8 mouse cellular contexts compared by ENCODE assay signal in the genomic region with DNA sequence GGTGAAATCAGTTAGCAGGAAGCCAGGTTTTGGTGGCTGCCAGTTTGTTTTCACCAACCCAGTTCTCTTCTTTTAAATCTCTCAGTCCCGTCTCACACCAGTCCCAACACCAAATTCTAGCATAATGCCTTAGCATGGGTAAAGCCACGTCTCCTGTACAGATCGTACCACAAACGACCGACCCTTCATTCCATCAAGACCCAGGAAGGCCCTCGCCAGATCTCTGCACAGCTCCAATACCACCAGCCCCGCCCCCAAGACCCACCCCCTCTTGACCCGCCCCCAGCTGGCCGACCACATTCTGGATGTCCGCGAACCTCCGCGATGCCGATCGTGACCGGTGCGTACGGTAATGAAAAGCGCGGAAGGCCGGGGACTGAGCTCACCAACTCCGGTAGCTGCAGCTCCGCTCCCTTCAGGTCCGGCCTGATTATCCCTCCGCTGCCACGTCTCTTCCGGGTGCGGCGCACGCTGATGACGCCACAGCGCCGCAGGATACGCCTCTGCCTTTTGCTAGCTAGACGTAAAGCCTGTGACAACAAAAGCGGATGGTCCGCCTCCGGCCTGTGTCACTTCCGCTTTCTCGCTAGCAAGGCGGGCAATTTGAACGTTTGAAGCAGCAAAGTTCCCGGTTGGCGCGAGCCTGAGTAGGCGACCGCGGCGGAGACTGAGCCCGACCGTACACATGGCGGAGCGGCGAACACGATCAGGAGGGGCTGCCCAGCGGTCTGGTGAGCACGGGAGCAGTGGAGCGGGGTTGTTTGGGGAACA. TPM values are rescaled to one million over a fixed set of nuclear protein-coding genes. Genes with fewer than 3 reads are reported as not detected.
DNase-seq lines count a peak whose midpoint lies in the region; ATAC-seq and TF ChIP-seq lines count a peak whose summit lies in the region.

A gene (minus strand): TSS at position 479 of the 771 bp plus-strand sequence.
A gene (plus strand): TSS at position 506 of the 771 bp plus-strand sequence.

- ATAC-seq in forebrain, embryonic 11.5 days (replicated peaks; ENCODE audit: low FRiP score): peak; percentile 87
- peak; percentile 92 for ATAC-seq in heart, postnatal 0 days (ENCODE audit: insufficient read depth, low read depth)
- ATAC-seq in liver, embryonic 16.5 days (ENCODE audit: low read depth): peak; percentile 90
- ATAC-seq in neural tube, embryonic 13.5 days (ENCODE audit: low read depth): peak; percentile 92

- no peaks in the 10 kb centered on the region for H3K9me3 ChIP-seq in CH12.LX (replicated peaks; ENCODE audit: low read length)
- no peaks in the 10 kb centered on the region for H3K9me3 ChIP-seq in forebrain, embryonic 11.5 days (ENCODE audit: control insufficient read depth, low read length)
- H3K9me3 ChIP-seq in heart, postnatal 0 days (replicated peaks; ENCODE audit: control insufficient read depth, low read length): no peaks in the 10 kb centered on the region
- H3K9me3 ChIP-seq in liver, embryonic 16.5 days (replicated peaks; ENCODE audit: control insufficient read depth, low read length): no peaks in the 10 kb centered on the region
- no peaks in the 10 kb centered on the region for H3K9me3 ChIP-seq in neural tube, embryonic 13.5 days

- TF ChIP-seq EP300 in CH12.LX (IDR thresholded peaks at IDR 0.05; ENCODE audit: low read length): no peak
- TF ChIP-seq EP300 in heart, postnatal 0 days (IDR thresholded peaks at IDR 0.05; ENCODE audit: low read depth): 0 out of 2 replicates have a peak, but pooled peaks have one; percentile 56

- peak within 1 kb of the TSS; percentile 90 to 98 (median 98) for H3K4me3 ChIP-seq in CH12.LX (replicated peaks in 1 of 3; ENCODE audit: low read depth in 2 of 3, low read length in 2 of 3, poor library complexity in 1 of 3)
- peak within 1 kb of the TSS; percentile 83 for H3K4me3 ChIP-seq in forebrain, embryonic 11.5 days (ENCODE audit: low read depth, low read length)
- peak within 1 kb of the TSS; percentile 72 for H3K4me3 ChIP-seq in heart, postnatal 0 days (ENCODE audit: low read depth, low read length)
- H3K4me3 ChIP-seq in liver, embryonic 16.5 days (ENCODE audit: low read depth, low read length): peak within 1 kb of the TSS; percentile 95
- H3K4me3 ChIP-seq in neural tube, embryonic 13.5 days: peak within 1 kb of the TSS; percentile 70
- peak within 1 kb of the TSS; percentile 95 for H3K4me3 ChIP-seq in testis, adult 2 months (ENCODE audit: control insufficient read depth, low read depth, low read length)

- peak; percentile 84 for TF ChIP-seq POLR2A in CH12.LX (IDR thresholded peaks at IDR 0.05; ENCODE audit: low read depth, low read length)
- TF ChIP-seq POLR2A in testis, adult 2 months (IDR thresholded peaks at IDR 0.05; ENCODE audit: control insufficient read depth, low read depth, low read length): peak; percentile 75

- peaks cover 58 to 75% of the 10 kb centered on the region in 2 experiments for H3K36me3 ChIP-seq in CH12.LX (replicated peaks in 1 of 2; ENCODE audit: control insufficient read depth in 1 of 2, insufficient read depth in 1 of 2, low read length in 1 of 2)
- H3K36me3 ChIP-seq in forebrain, embryonic 11.5 days (ENCODE audit: control insufficient read depth, insufficient read depth, low read length): no peaks in the 10 kb centered on the region; the same call in 1 of the 2 replicates
- peaks cover 38% of the 10 kb centered on the region for H3K36me3 ChIP-seq in heart, postnatal 0 days (replicated peaks; ENCODE audit: control insufficient read depth, insufficient read depth, low read length)
- peaks cover 41% of the 10 kb centered on the region for H3K36me3 ChIP-seq in liver, embryonic 16.5 days (ENCODE audit: control insufficient read depth, insufficient read depth)
- H3K36me3 ChIP-seq in neural tube, embryonic 13.5 days: peaks cover 33% of the 10 kb centered on the region
- H3K36me3 ChIP-seq in testis, adult 2 months (ENCODE audit: control insufficient read depth, insufficient read depth, low read length): peaks cover 2% of the 10 kb centered on the region

- dilution Hi-C loops in CH12.LX (cut with MboI; ENCODE audit: extremely low pct_ligation_motif_present, extremely low pct_unique_long_range_greater_than_20kb, low sequenced_read_pairs): no loop called here

- no peak for TF ChIP-seq RAD21 in CH12.LX (IDR thresholded peaks at IDR 0.05; ENCODE audit: low read depth, low read length)

- H3K79me2 ChIP-seq in CH12.LX (replicated peaks; ENCODE audit: control insufficient read depth, extremely low read depth, insufficient read depth, poor library complexity, severe bottlenecking): peaks cover 43% of the 10 kb centered on the region

- peak within 1 kb of the TSS; percentile 94 for H3K9ac ChIP-seq in CH12.LX (ENCODE audit: insufficient read depth, low read depth)
- peak within 1 kb of the TSS; percentile 61 for H3K9ac ChIP-seq in forebrain, embryonic 11.5 days (ENCODE audit: low read length)
- H3K9ac ChIP-seq in heart, postnatal 0 days (replicated peaks; ENCODE audit: low read depth, low read length): peak within 1 kb of the TSS; percentile 73
- H3K9ac ChIP-seq in liver, embryonic 16.5 days (ENCODE audit: low read depth, low read length): peak within 1 kb of the TSS; percentile 88
- peak within 1 kb of the TSS; percentile 85 for H3K9ac ChIP-seq in neural tube, embryonic 13.5 days

- no peak for TF ChIP-seq CTCF in CH12.LX (conservative IDR thresholded peaks at IDR 0.05 in 1 of 2, IDR thresholded peaks at IDR 0.05 in 1 of 2; ENCODE audit: low read depth in 2 of 2, low read length in 2 of 2)
- no peak for TF ChIP-seq CTCF in heart, postnatal 0 days (IDR thresholded peaks at IDR 0.05; ENCODE audit: low read depth)
- TF ChIP-seq CTCF in testis, adult 2 months (IDR thresholded peaks at IDR 0.05; ENCODE audit: control insufficient read depth, insufficient read depth, insufficient replicate concordance, low read depth, low read length): no peak

- H3K4me2 ChIP-seq in CH12.LX (ENCODE audit: insufficient read depth, low read depth, poor library complexity, severe bottlenecking): peak within 1 kb of the TSS; percentile 89
- peak within 1 kb of the TSS; percentile 93 for H3K4me2 ChIP-seq in forebrain, embryonic 11.5 days (ENCODE audit: low read depth, low read length, severe bottlenecking)
- H3K4me2 ChIP-seq in heart, postnatal 0 days (ENCODE audit: low read depth, low read length): peak within 1 kb of the TSS; percentile 87
- peak within 1 kb of the TSS; percentile 88 for H3K4me2 ChIP-seq in liver, embryonic 16.5 days (ENCODE audit: low read depth, low read length)
- H3K4me2 ChIP-seq in neural tube, embryonic 13.5 days: peak within 1 kb of the TSS; percentile 95

- peak within 1 kb of the TSS; percentile 66; the same call in 1 of the 2 replicates for H3K27ac ChIP-seq in CH12.LX (ENCODE audit: insufficient read depth, low read depth)
- peak within 1 kb of the TSS; percentile 51; the same call in 1 of the 2 replicates for H3K27ac ChIP-seq in forebrain, embryonic 11.5 days (ENCODE audit: low read depth, low read length)
- peak within 1 kb of the TSS; percentile 60 for H3K27ac ChIP-seq in heart, postnatal 0 days (ENCODE audit: low read depth)
- peak within 1 kb of the TSS; percentile 93 for H3K27ac ChIP-seq in liver, embryonic 16.5 days (ENCODE audit: low read length)
- H3K27ac ChIP-seq in neural tube, embryonic 13.5 days (replicated peaks): peak within 1 kb of the TSS; percentile 67
- H3K27ac ChIP-seq in testis, adult 2 months (ENCODE audit: control insufficient read depth, insufficient read depth, low read depth, low read length): peak within 1 kb of the TSS; percentile 86

- H3K4me1 ChIP-seq in CH12.LX (ENCODE audit: control insufficient read depth in 1 of 2, insufficient read depth in 2 of 2): peaks cover 4 to 35% of the 10 kb centered on the region in 2 experiments
- H3K4me1 ChIP-seq in forebrain, embryonic 11.5 days (replicated peaks; ENCODE audit: control insufficient read depth, insufficient read depth, low read length): peaks cover 8% of the 10 kb centered on the region; the same call in 1 of the 2 replicates
- H3K4me1 ChIP-seq in heart, postnatal 0 days (ENCODE audit: control insufficient read depth, insufficient read depth): peaks cover 13% of the 10 kb centered on the region
- H3K4me1 ChIP-seq in liver, embryonic 16.5 days (ENCODE audit: control insufficient read depth, low read depth, low read length): peaks cover 21% of the 10 kb centered on the region
- H3K4me1 ChIP-seq in neural tube, embryonic 13.5 days (replicated peaks): peaks cover 27% of the 10 kb centered on the region
- H3K4me1 ChIP-seq in testis, adult 2 months (ENCODE audit: control insufficient read depth, insufficient read depth, low read length): peaks cover 8% of the 10 kb centered on the region

- DNase-seq in CH12.LX (ENCODE audit: extremely low read depth): peak; percentile 98
- DNase-seq in c-Kit-positive CD71-positive TER-119-negative erythroid progenitor cells, embryonic 14.5 days (ENCODE audit: low read depth): peak; percentile 99
- DNase-seq in forebrain, embryonic 11.5 days (ENCODE audit: low spot score): peak; percentile 98
- peak; percentile 96 for DNase-seq in heart, postnatal 0 days (ENCODE audit: low spot score)
- peak; percentile 97 to 98 for DNase-seq in kidney, postnatal 4 days

- H3K27me3 ChIP-seq in CH12.LX (replicated peaks): no peaks in the 10 kb centered on the region
- H3K27me3 ChIP-seq in forebrain, embryonic 11.5 days (ENCODE audit: control insufficient read depth, insufficient read depth, low read length): no peaks in the 10 kb centered on the region
- H3K27me3 ChIP-seq in heart, postnatal 0 days (ENCODE audit: control insufficient read depth, insufficient read depth, low read length): no peaks in the 10 kb centered on the region
- no peaks in the 10 kb centered on the region for H3K27me3 ChIP-seq in liver, embryonic 16.5 days (ENCODE audit: control insufficient read depth, insufficient read depth, low read depth, low read length)
- no peaks in the 10 kb centered on the region for H3K27me3 ChIP-seq in neural tube, embryonic 13.5 days
- H3K27me3 ChIP-seq in testis, adult 2 months (ENCODE audit: control insufficient read depth, insufficient read depth, low read length): no peaks in the 10 kb centered on the region

- WGBS in forebrain, embryonic 11.5 days: under 1% methylated on average over 58 of the region's 58 CpGs
- WGBS in heart, postnatal 0 days: under 1% methylated on average over 58 of the region's 58 CpGs
- WGBS in liver, embryonic 16.5 days (ENCODE audit: insufficient replicate concordance): under 1% methylated on average over 58 of the region's 58 CpGs
- under 1% methylated on average over 58 of the region's 58 CpGs for WGBS in neural tube, embryonic 13.5 days

- in situ Hi-C loops in CH12.LX (cut with MboI; ENCODE audit: low pct_ligation_motif_present, low pct_unique_long_range_greater_than_20kb, low sequenced_read_pairs): loop anchor here (5.0 kb wide), 1 partner anchor 38 kb away; no protein-coding TSS in a partner anchor

RNA-seq across cellular contexts. Expression of the first gene that starts in this region (rescaled TPM):
- total RNA-seq in CH12.LX (2012; rRNA removed) (26.8 and 29.4 TPM in 2 replicates), CH12.LX (2014; rRNA removed) (23.1 and 26.1 TPM in 2 replicates)
- 30.5 and 40.9 TPM in 2 replicates for polyA plus RNA-seq in CH12.LX (2012; ENCODE audit: insufficient read length, low read depth)
- 62.5 and 75.0 TPM in 2 replicates for polyA plus RNA-seq in forebrain, embryonic 11.5 days (2014; fragmentation: Nextera tagmentation; extraction: Ambion mirVana)
- 50.8 and 55.5 TPM in 2 replicates for total RNA-seq in heart, postnatal 0 days (2014; rRNA removed; ENCODE audit: low replicate concordance)
- 36.1 and 37.5 TPM in 2 replicates for polyA plus RNA-seq in heart, postnatal 0 days (2015; fragmentation: Nextera tagmentation; extraction: Ambion mirVana)
- polyA plus RNA-seq in liver, embryonic 16.5 days (2015; fragmentation: Nextera tagmentation; extraction: Ambion mirVana): 19.2 and 21.8 TPM in 2 replicates
- 73.2 and 85.7 TPM in 2 replicates for polyA plus RNA-seq in neural tube, embryonic 13.5 days (2015; fragmentation: Nextera tagmentation; extraction: Ambion mirVana)
- polyA plus RNA-seq in testis, adult 2 months (2012; rRNA removed): 61.1 and 70.2 TPM in 2 replicates

RNA-seq across cellular contexts. Expression of the second gene that starts in this region (rescaled TPM):
- total RNA-seq in CH12.LX (2012; rRNA removed) (51.5 and 59.2 TPM in 2 replicates), CH12.LX (2014; rRNA removed) (62.7 and 67.8 TPM in 2 replicates)
- polyA plus RNA-seq in CH12.LX (2012; ENCODE audit: insufficient read length, low read depth): 80.6 and 81.6 TPM in 2 replicates
- polyA plus RNA-seq in forebrain, embryonic 11.5 days (2014; fragmentation: Nextera tagmentation; extraction: Ambion mirVana): 75.5 and 76.7 TPM in 2 replicates
- 2.2 and 6.8 TPM in 2 replicates for total RNA-seq in heart, postnatal 0 days (2014; rRNA removed; ENCODE audit: low replicate concordance)
- polyA plus RNA-seq in heart, postnatal 0 days (2015; fragmentation: Nextera tagmentation; extraction: Ambion mirVana): 5.7 and 6.4 TPM in 2 replicates
- polyA plus RNA-seq in liver, embryonic 16.5 days (2015; fragmentation: Nextera tagmentation; extraction: Ambion mirVana): 28.9 and 32.5 TPM in 2 replicates
- polyA plus RNA-seq in neural tube, embryonic 13.5 days (2015; fragmentation: Nextera tagmentation; extraction: Ambion mirVana): 6.4 and 7.3 TPM in 2 replicates
- 20.9 and 22.0 TPM in 2 replicates for polyA plus RNA-seq in testis, adult 2 months (2012; rRNA removed)

Comparison
In these comparisons a context has a peak if more than half of its experiments do, and no peak if none do; other contexts are left out.
1. Peak in every context shown above with its lines: DNase-seq, ATAC-seq, H3K4me3 ChIP-seq and H3K27ac ChIP-seq.